Mouse (Mus musculus) lung, adult 2 months (tissue): ENCODE data around the gene Gm3417.

Experiments used
- CTCF ChIP-seq: fragments of 200-500 bp; IDR thresholded peaks from 2 replicates; pipeline ENCODE4 v1.5.1; 2011; ENCODE audit warnings: mild to moderate bottlenecking, low read length, control low read depth; ENCODE audit not compliant: insufficient read depth
- POLR2A ChIP-seq: fragments of 200-500 bp; IDR thresholded peaks from 2 replicates; pipeline ENCODE4 v1.6.1; 2011; ENCODE audit warnings: low read depth, mild to moderate bottlenecking, control low read depth, low read length, borderline replicate concordance; ENCODE audit errors: extremely low read depth

GRCm38 (mm10) chr17:14931469-14931868 lies 47.1 kb downstream of the Gm3417 start:
- TF ChIP-seq CTCF (no peak), POLR2A (no peak)
